Mouse (Mus musculus) embryonic facial prominence, embryonic 10.5 days (tissue): ENCODE data around the gene Srm. TPM values are rescaled to one million over a fixed set of nuclear protein-coding genes. Genes with fewer than 3 reads are reported as not detected.

ENCODE experiments used
- DNase-seq: peaks from one replicate; pipeline ENCODE4 v3.0.0-alpha.2; 2017; ENCODE audit warnings: low spot score
- H3K27ac ChIP-seq: fragments of 300-500 bp; sonication (generic); replicated peaks from 2 replicates; pipeline ENCODE4 v1.5.1; 2016; ENCODE audit warnings: mild to moderate bottlenecking
- H3K27me3 ChIP-seq: fragments of 300-500 bp; sonication (generic); replicated peaks from 2 replicates; pipeline ENCODE4 v1.6.1; 2016; ENCODE audit warnings: low read depth, mild to moderate bottlenecking; ENCODE audit not compliant: poor library complexity, severe bottlenecking
- H3K36me3 ChIP-seq: fragments of 300-500 bp; sonication (generic); replicated peaks from 2 replicates; pipeline ENCODE4 v1.6.1; 2016; ENCODE audit warnings: mild to moderate bottlenecking, moderate library complexity
- H3K4me1 ChIP-seq: fragments of 300-500 bp; sonication (generic); 2 replicates; pipeline ENCODE4 v1.6.1; 2016
- H3K4me3 ChIP-seq: fragments of 300-500 bp; sonication (generic); 2 replicates; pipeline ENCODE4 v1.5.1; 2016; ENCODE audit warnings: mild to moderate bottlenecking, moderate library complexity
- H3K9me3 ChIP-seq: fragments of 300-500 bp; sonication (generic); 2 replicates; pipeline ENCODE4 v1.6.1; 2016; ENCODE audit warnings: mild to moderate bottlenecking
- WGBS: fragments of 180-500 bp; shearing (Covaris S2); methylation state at CpG from one replicate; pipeline ENCODE4 v1.1.7; 2016; 5-methylcytosine and 5-hydroxymethylcytosine counted together
- polyA plus RNA-seq: library from polyadenylated mRNA; unstranded; fragments of >200 nt; fragmentation: Nextera tagmentation; extraction: Ambion mirVana; gene quantifications from 2 replicates; pipeline ENCODE4 v1.2.1, GENCODE M21; 2016

The Srm gene
- polyA plus RNA-seq, result 248 and 267 TPM in 2 replicates

DNA sequence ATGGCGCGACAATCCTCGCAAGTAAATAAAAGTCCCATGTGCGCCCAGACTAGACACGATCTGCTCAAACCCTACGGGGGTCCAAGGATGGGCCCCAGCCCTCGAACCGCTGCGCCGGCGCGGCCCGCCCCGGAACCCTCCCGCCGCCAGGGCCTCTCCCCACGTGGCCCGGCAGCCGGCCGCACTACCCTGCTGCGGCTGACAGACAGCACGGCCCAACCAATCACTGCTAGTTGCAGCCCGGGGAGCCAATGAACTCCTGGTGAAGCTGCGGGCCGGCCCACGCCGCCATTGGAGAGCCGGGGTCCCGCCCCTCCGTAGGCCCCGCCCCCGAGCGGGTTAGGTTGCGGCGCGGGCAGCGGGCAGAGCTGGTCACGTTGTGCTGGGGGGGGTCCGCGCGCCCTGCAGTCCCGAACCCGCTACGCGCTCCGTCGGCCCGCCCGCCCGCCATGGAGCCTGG, at the start of gene Srm:
Srm (plus strand) TSS at position 333 of the 460 bp plus-strand sequence.
- WGBS, result under 1% methylated on average over 50 of the region's 50 CpGs
- Histone ChIP-seq H3K9me3 (no peaks in the 10 kb centered on the region), H3K27me3 (no peaks in the 10 kb centered on the region), H3K4me1 (peaks cover 27% of the 10 kb centered on the region), H3K4me3 (peak within 1 kb of the TSS; percentile 80), H3K36me3 (peaks cover 38% of the 10 kb centered on the region), H3K27ac (peak within 1 kb of the TSS; percentile 89)
- peak; percentile 99 for DNase-seq

GRCm38 (mm10) chr4:148549106-148549505, 42.2 kb upstream of the Srm start:
- no peaks in the 10 kb centered on the region for H3K4me1 ChIP-seq
- H3K9me3 ChIP-seq, result no peaks in the 10 kb centered on the region
- peaks cover 99% of the 10 kb centered on the region for H3K36me3 ChIP-seq
- no peak for DNase-seq
- 91% methylated on average over 4 of the region's 4 CpGs for WGBS
- H3K4me3 ChIP-seq, result no peak overlapping the region
- no peak overlapping the region for H3K27ac ChIP-seq
- H3K27me3 ChIP-seq, result no peaks in the 10 kb centered on the region

DNA sequence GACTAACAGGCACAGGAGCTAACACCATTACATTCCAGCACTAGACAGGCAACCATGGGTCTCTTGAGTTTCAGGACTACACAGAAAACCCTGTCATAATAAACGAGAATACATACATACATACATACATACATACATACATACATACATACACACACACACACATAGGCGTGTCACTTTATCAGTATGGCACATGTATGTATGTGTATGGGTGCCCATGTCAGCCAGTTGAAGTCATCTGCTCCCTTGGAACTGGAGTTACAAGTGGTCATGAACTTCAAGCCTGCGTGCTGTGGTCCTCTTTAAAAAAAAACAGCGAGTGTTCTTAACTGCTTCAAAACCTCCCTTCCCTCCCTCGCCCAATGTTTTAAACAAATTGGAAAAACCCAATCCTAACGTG, 33.5 kb upstream of the Srm start:
- Histone ChIP-seq H3K27ac (peak overlapping the region; percentile 98), H3K27me3 (no peaks in the 10 kb centered on the region), H3K4me1 (peaks cover 8% of the 10 kb centered on the region; the same call in 1 of the 2 replicates), H3K4me3 (peak overlapping the region; percentile 82), H3K36me3 (peaks cover 75% of the 10 kb centered on the region), H3K9me3 (no peaks in the 10 kb centered on the region)
- DNase-seq, result no peak
- WGBS, result 35% methylated on average over 6 of the region's 6 CpGs

DNA sequence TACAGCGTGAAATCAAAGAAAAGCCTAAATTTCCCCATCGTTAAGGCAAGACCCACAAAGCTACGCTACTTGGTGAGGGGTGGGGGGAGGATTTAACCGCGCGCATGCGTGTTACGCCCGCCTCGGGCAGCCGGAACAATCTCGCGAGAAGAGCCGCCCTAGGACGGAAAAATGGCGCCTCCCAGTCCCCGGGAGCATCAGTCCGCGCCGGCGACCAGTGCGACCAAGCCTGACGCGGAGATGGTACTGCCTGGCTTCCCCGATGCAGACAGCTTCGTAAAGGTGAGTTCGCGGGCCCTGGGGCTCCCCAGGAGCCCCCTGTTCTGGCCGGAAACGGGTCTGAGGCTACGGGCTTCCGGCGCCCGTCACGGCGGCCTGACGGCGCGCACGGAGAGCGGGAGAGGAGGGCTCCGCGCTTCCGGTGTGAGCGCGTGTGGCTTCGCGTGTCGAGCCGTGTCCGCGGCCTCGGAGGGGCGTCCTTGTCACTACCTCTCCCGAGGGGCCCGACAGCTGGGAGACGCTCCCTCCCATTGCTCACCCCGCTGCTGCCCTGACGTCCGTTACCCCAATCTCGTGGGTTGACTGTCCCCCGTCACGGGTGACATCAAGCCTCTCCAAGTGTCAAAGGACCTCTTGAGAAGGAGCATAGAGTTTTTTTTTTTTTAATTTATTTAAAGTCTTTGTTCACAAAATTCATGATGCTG, 32.9 kb upstream of the Srm start, which contains the start of gene Exosc10:
Exosc10 (plus strand) TSS at position 133 of the 704 bp plus-strand sequence.
- Histone ChIP-seq H3K36me3 (peaks cover 75% of the 10 kb centered on the region), H3K4me1 (peaks cover 8% of the 10 kb centered on the region; the same call in 1 of the 2 replicates), H3K27me3 (no peaks in the 10 kb centered on the region), H3K9me3 (no peaks in the 10 kb centered on the region), H3K4me3 (peak within 1 kb of the TSS; percentile 82), H3K27ac (peak within 1 kb of the TSS; percentile 98)
- DNase-seq, result peak; percentile 92
- under 1% methylated on average over 63 of the region's 63 CpGs for WGBS

GRCm38 (mm10) chr4:148562676-148563075, 28.6 kb upstream of the Srm start:
- H3K27me3 ChIP-seq, result no peaks in the 10 kb centered on the region
- H3K36me3 ChIP-seq, result peaks cover 79% of the 10 kb centered on the region
- H3K9me3 ChIP-seq, result no peaks in the 10 kb centered on the region
- no peak overlapping the region for H3K4me3 ChIP-seq
- H3K27ac ChIP-seq, result no peak overlapping the region
- WGBS, result 95% methylated on average over 17 of the region's 17 CpGs
- peaks cover 8% of the 10 kb centered on the region; the same call in 1 of the 2 replicates for H3K4me1 ChIP-seq
- no peak for DNase-seq

- peaks cover 8% of the 10 kb centered on the region; the same call in 1 of the 2 replicates for H3K4me1 ChIP-seq
- peaks cover 88% of the 10 kb centered on the region for H3K36me3 ChIP-seq
- 97% methylated on average over 12 of the region's 12 CpGs for whole genome bisulfite sequencing
- no peaks in the 10 kb centered on the region for H3K27me3 ChIP-seq
- H3K27ac ChIP-seq, result no peak overlapping the region
- no peak for DNase-seq
- H3K9me3 ChIP-seq, result no peaks in the 10 kb centered on the region
- H3K4me3 ChIP-seq, result no peak overlapping the region
These were observed 27.7 kb upstream of the Srm start for GRCm38 (mm10) chr4:148563595-148563994.

GRCm38 (mm10) chr4:148570138-148570537, 21.2 kb upstream of the Srm start:
- Histone ChIP-seq H3K9me3 (no peaks in the 10 kb centered on the region), H3K4me1 (no peaks in the 10 kb centered on the region), H3K27me3 (no peaks in the 10 kb centered on the region), H3K36me3 (peaks cover 100% of the 10 kb centered on the region), H3K4me3 (no peak overlapping the region), H3K27ac (no peak overlapping the region)
- WGBS, result 89% methylated on average over 10 of the region's 10 CpGs
- no peak for DNase-seq

GRCm38 (mm10) chr4:148570693-148571295, 20.5 kb upstream of the Srm start:
- Histone ChIP-seq H3K9me3 (no peaks in the 10 kb centered on the region), H3K4me1 (no peaks in the 10 kb centered on the region), H3K36me3 (peaks cover 100% of the 10 kb centered on the region), H3K27ac (no peak overlapping the region), H3K27me3 (no peaks in the 10 kb centered on the region), H3K4me3 (no peak overlapping the region)
- WGBS, result 96% methylated on average over 9 of the region's 9 CpGs
- no peak for DNase-seq

DNA sequence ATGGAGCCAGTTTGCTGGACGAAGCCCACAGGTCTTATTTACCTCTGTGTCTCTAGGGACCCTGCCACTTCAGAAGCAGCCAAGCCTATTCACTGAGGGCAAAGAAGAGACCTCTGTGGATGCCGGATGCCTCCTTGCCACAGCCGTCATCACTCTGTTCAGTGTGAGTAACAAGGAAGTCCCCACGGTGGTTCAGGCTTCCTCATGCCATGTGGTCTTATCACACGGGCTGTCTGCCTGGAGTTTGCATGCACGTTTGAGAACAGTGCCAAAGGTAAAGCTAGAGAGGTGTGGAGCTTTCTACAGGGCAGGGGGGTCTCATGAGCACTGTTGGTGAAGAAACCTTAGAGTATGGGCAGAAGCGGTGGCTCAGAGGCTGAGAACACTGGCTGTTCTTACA, 18.1 kb upstream of the Srm start:
- H3K4me3 ChIP-seq, result no peak overlapping the region

GRCm38 (mm10) chr4:148580765-148581164, 10.5 kb upstream of the Srm start:
- no peak for DNase-seq
- 93% methylated on average over 9 of the region's 9 CpGs for WGBS
- no peaks in the 10 kb centered on the region for H3K27me3 ChIP-seq
- no peak overlapping the region for H3K27ac ChIP-seq
- no peaks in the 10 kb centered on the region for H3K9me3 ChIP-seq
- peaks cover 80% of the 10 kb centered on the region for H3K36me3 ChIP-seq
- H3K4me1 ChIP-seq, result no peaks in the 10 kb centered on the region
- no peak overlapping the region for H3K4me3 ChIP-seq

More for the DNA sequence above, 18.1 kb upstream of the Srm start:
- peaks cover 100% of the 10 kb centered on the region for H3K36me3 ChIP-seq
- DNase-seq, result no peak
- no peaks in the 10 kb centered on the region for H3K4me1 ChIP-seq
- WGBS, result 89% methylated on average over 7 of the region's 7 CpGs
- no peaks in the 10 kb centered on the region for H3K9me3 ChIP-seq
- H3K27ac ChIP-seq, result no peak overlapping the region
- H3K27me3 ChIP-seq, result no peaks in the 10 kb centered on the region

DNA sequence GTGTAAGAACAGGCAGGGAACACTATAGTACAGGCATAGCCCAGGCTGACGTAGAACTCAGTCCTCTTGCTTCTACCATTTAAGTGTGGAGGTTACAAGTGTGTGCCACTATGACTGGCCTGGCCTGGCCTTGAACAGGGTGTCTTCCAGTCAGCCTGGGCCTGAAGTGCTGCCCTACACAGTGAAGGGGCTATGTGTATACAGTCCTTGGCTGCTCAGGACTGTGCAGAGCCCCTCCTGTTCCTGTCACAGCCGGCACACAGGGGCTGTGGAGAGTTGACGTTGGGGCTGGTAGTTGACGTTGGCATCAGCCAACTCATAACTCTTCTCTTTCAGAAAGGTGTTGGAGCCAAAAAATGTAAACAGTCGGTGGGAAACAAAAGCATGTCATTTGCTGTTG, 9.9 kb upstream of the Srm start:
- H3K36me3 ChIP-seq, result peaks cover 73% of the 10 kb centered on the region
- no peak for DNase-seq

GRCm38 (mm10) chr4:148583257-148583656, 8.0 kb upstream of the Srm start:
- DNase-seq, result no peak
- 81% methylated on average over 4 of the region's 4 CpGs for WGBS

More for the DNA sequence above, 9.9 kb upstream of the Srm start:
- WGBS, result 92% methylated on average over 5 of the region's 5 CpGs
- H3K9me3 ChIP-seq, result no peaks in the 10 kb centered on the region
- no peaks in the 10 kb centered on the region for H3K27me3 ChIP-seq
- H3K27ac ChIP-seq, result no peak overlapping the region
- no peak overlapping the region for H3K4me3 ChIP-seq
- no peaks in the 10 kb centered on the region for H3K4me1 ChIP-seq

DNA sequence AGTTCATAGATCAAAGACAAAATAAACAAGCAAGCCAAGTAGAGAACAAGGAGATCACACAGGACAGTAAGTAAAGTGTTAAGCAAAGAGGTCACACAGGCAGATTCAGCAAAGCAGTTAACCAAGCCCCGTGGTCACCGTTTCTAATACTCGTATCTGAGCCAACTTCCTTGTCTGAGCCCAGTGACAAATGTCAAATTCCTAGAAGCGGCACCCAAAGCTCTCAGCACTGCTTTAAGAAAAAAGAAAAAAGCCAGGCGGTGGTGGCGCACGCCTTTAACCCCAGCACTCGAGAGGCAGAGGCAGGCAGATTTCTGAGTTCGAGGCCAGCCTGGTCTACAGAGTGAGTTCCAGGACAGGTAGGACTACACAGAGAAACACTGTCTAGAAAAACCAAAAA, 4.7 kb upstream of the Srm start:
- no peak for DNase-seq
- 84% methylated on average over 9 of the region's 9 CpGs for WGBS

More at GRCm38 (mm10) chr4:148583257-148583656, 8.0 kb upstream of the Srm start:
- Histone ChIP-seq H3K4me1 (no peaks in the 10 kb centered on the region), H3K9me3 (no peaks in the 10 kb centered on the region), H3K4me3 (no peak overlapping the region), H3K27me3 (no peaks in the 10 kb centered on the region), H3K36me3 (peaks cover 55% of the 10 kb centered on the region), H3K27ac (no peak overlapping the region)

More for the DNA sequence above, 4.7 kb upstream of the Srm start:
- Histone ChIP-seq H3K36me3 (peaks cover 21% of the 10 kb centered on the region), H3K9me3 (no peaks in the 10 kb centered on the region), H3K4me1 (peaks cover 9% of the 10 kb centered on the region), H3K4me3 (no peak overlapping the region), H3K27me3 (no peaks in the 10 kb centered on the region), H3K27ac (no peak overlapping the region)
